Mouse (Mus musculus) limb, embryonic 13.5 days (tissue): ENCODE measurements around the gene Olfr263. TPM values are rescaled to one million over a fixed set of nuclear protein-coding genes. Genes with fewer than 3 reads are reported as not detected.

Experiments used
- ATAC-seq: fragments of 200-750 bp; cut with Nextera tagmentation; 2 replicates; pipeline ENCODE4 v1.8.0; 2017; ENCODE audit warnings: low read depth, moderate number of reproducible peaks, moderate TSS enrichment; ENCODE audit not compliant: low FRiP score
- H3K27ac ChIP-seq: fragments of 300-500 bp; sonication (generic); 2 replicates; pipeline ENCODE4 v1.5.1; 2015; ENCODE audit warnings: inconsistent platforms, mild to moderate bottlenecking, moderate library complexity
- H3K27me3 ChIP-seq: fragments of 300-500 bp; sonication (generic); 2 replicates; pipeline ENCODE4 v1.6.1; 2015; ENCODE audit warnings: mild to moderate bottlenecking, inconsistent platforms
- H3K36me3 ChIP-seq: fragments of 300-500 bp; sonication (generic); 2 replicates; pipeline ENCODE4 v1.6.1; 2015; ENCODE audit warnings: inconsistent platforms, mild to moderate bottlenecking, moderate library complexity
- H3K4me1 ChIP-seq: fragments of 300-500 bp; sonication (generic); 2 replicates; pipeline ENCODE4 v1.6.1; 2015; ENCODE audit warnings: inconsistent platforms
- H3K4me2 ChIP-seq: fragments of 300-500 bp; sonication (generic); replicated peaks from 2 replicates; pipeline ENCODE4 v1.6.1; 2015; ENCODE audit warnings: inconsistent platforms, mild to moderate bottlenecking, moderate library complexity
- H3K4me3 ChIP-seq: fragments of 300-500 bp; sonication (generic); 2 replicates; pipeline ENCODE4 v1.5.1; 2015; ENCODE audit warnings: moderate library complexity, mild to moderate bottlenecking, inconsistent platforms
- H3K9ac ChIP-seq: fragments of 300-500 bp; sonication (generic); 2 replicates; pipeline ENCODE4 v1.6.1; 2015; ENCODE audit warnings: mild to moderate bottlenecking, inconsistent platforms
- H3K9me3 ChIP-seq: fragments of 300-500 bp; sonication (generic); 2 replicates; pipeline ENCODE4 v1.6.1; 2016; ENCODE audit warnings: inconsistent platforms
- WGBS: fragments of 180-500 bp; shearing (Covaris S2); methylation state at CpG from one replicate; pipeline ENCODE4 v1.1.7; 2015; 5-methylcytosine and 5-hydroxymethylcytosine counted together
- polyA plus RNA-seq: library from polyadenylated mRNA; unstranded; fragments of >200 nt; fragmentation: Nextera tagmentation; extraction: Ambion mirVana; gene quantifications from 2 replicates; pipeline ENCODE4 v1.2.1, GENCODE M21; 2015

The Olfr263 gene
- polyA plus RNA-seq, 1 experiment from 2014 or later: not detected

DNA sequence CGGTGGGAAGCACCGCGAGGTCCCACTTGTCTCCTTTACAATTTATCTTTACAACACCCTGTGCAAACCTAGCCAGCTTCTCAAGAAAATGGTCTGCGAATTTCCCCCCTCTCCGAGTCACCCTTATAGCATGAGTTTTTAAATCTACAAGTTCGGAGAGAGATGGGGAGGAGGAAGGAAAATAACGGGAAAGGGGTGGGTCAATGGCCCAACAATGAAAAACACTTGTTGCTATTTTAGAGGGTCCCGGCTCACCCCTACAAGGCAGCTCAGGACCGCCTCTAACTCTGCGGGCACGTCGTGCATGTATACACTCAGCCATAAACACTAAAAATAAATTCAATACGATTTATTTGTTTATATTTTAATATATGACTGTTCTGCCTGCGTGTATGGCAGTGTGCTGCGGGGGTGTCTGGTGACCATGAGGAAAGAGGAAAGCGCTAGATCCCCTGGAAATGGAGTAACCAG lies 30.6 kb downstream of the Olfr263 start:
- Histone ChIP-seq H3K9ac (peak overlapping the region; percentile 65), H3K9me3 (no peaks in the 10 kb centered on the region), H3K4me2 (peak overlapping the region; percentile 96), H3K27me3 (peaks cover 3% of the 10 kb centered on the region; the same call in 1 of the 2 replicates), H3K4me3 (peak overlapping the region; percentile 64), H3K4me1 (0 out of 2 replicates have a peak, but pooled peaks cover 5% of the 10 kb centered on the region), H3K27ac (no peak overlapping the region), H3K36me3 (no peaks in the 10 kb centered on the region)
- under 1% methylated on average over 16 of the region's 16 CpGs for WGBS
- peak; percentile 34 for ATAC-seq

DNA sequence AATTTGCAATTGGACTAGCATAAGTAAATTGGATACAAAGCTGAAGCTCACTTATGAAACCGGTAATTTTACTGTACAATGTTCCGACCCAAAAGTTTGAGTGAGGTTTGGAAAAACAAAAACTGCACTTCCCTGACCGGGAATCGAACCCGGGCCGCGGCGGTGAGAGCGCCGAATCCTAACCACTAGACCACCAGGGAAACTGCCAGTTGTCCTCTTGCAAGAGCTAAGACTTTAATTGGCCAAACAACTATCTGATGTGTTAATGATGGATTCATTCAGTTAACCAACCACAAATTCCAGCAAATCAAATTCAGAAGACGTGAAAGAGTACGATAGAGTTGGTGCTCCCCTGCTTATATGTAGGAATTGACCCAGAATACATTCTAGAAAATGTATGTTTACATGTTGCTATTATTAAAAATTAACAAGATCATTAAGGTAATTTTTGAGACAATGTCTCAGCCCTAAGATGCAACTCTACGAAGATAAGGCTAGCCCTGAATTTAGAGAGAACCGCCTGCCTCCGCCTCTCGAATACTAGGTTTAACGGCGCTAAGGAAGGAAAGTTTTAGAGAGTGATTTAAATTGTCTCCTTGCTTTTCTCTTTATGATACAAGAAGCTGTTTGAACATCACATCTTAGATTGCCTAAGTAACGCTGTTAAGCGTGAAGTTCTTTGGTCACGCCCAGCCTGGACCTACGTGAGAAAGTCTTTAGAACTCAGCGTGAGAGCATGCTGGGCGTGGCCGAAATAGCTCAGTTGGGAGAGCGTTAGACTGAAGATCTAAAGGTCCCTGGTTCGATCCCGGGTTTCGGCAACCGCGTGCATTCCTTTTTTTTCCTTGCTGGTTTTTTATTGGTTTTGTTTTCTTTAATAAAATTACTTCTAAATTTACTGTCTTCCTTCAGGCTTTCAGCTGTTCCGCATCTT lies 31.5 kb downstream of the Olfr263 start:
- H3K9me3 ChIP-seq: no peaks in the 10 kb centered on the region
- no peaks in the 10 kb centered on the region for H3K36me3 ChIP-seq
- WGBS: under 1% methylated on average over 32 of the region's 32 CpGs
- peak overlapping the region; percentile 96 for H3K4me2 ChIP-seq
- H3K27me3 ChIP-seq: peaks cover 3% of the 10 kb centered on the region
- peak overlapping the region; percentile 64 for H3K4me3 ChIP-seq
- ATAC-seq: peak; percentile 89
- 0 out of 2 replicates have a peak, but pooled peaks cover 5% of the 10 kb centered on the region for H3K4me1 ChIP-seq
- H3K27ac ChIP-seq: no peak overlapping the region
- peak overlapping the region; percentile 65 for H3K9ac ChIP-seq

DNA sequence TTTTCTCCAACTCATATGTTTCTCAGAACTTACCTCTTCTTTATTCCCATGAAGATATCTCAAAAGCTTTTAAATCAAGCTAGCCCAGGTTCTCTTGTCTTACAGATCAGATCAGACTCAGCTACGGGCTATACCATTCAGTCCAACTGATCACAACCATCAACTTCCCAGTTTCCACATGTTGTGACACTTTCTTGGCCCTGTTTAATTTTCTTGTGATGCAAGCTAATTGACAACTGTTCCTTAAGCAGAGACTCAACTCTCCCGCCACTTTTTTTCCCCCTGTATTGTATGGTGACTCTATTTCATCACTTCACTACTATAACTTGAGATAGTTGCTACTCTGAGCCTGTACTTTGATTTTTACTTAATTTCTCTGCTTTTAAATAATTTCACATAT lies 32.2 kb downstream of the Olfr263 start:
- Histone ChIP-seq H3K9me3 (no peaks in the 10 kb centered on the region), H3K4me3 (peak overlapping the region; percentile 64), H3K27ac (no peak overlapping the region), H3K4me2 (peak overlapping the region; percentile 96), H3K9ac (no peak overlapping the region), H3K27me3 (peaks cover 3% of the 10 kb centered on the region), H3K36me3 (no peaks in the 10 kb centered on the region), H3K4me1 (peaks cover 9% of the 10 kb centered on the region; the same call in 1 of the 2 replicates)
- ATAC-seq: 0 out of 2 replicates have a peak, but pooled peaks have one; percentile 26
- 48% methylated on average over 2 of the region's 2 CpGs for WGBS

DNA sequence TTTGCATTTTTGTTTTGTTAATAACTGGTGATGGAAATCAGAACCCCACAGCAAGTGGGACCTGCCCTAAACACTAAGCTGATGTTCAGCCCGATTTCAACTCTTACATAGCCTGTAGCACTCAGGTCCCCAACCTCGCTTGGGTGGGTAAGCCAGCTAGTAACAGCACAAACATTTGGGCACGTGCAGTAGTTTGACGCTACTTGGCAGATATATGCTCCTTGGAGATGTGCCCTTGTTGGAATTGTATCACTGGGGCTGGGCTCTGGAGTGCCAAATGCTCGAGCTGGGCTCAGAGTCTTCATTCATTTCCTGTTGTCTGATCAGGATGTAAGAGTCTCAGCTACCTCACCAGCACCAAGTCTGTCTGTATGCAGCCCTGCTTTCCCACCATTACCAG lies 33.2 kb downstream of the Olfr263 start:
- Histone ChIP-seq H3K27ac (no peak overlapping the region), H3K27me3 (peaks cover 3% of the 10 kb centered on the region; the same call in 1 of the 2 replicates), H3K4me1 (peaks cover 11% of the 10 kb centered on the region; the same call in 1 of the 2 replicates), H3K9me3 (no peaks in the 10 kb centered on the region), H3K4me3 (no peak overlapping the region), H3K36me3 (no peaks in the 10 kb centered on the region), H3K9ac (no peak overlapping the region), H3K4me2 (no peak overlapping the region)
- WGBS: 55% methylated on average over 5 of the region's 5 CpGs
- ATAC-seq: no peak

DNA sequence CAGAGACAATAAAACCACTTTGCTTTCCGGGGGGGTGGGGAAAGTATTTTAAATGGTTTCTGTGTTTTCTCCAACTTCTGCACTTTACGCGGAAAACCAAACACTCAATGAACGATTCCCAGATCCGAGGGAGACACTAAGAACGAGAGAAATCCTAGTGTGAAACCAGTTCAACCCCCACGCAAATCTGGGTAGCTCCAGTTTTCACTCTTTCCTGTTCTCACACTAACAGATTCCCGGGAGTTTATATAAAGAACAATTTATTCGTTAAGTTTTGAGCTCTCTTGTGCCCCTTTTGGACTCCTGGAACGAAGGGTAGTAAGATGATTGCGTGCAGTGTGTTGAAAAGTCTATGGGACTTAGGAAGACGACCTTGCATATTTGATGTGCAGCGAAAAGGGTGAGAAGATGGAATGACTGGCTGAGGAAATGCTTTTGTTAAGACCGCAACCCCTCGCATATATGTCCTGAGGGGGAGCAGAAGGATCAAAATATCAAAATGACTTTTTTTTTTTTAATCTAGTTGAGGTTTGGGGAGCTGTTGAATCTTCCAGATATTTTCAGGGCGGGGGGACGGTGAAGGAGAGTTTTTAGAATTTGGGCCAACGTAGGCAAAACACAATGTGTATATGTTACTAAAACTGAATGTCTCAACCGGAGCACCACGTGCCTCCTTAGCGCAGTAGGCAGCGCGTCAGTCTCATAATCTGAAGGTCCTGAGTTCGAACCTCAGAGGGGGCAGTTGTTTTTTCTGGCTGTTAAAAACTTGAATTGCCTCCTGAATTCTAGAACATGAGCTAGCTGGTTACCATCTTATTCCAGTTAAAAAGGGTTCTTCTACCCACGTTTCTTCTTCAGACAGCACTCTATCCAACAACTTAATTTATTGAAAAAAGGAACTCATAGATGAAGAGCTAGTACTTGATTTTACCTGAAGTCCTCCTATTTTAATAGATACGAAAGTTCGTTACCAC lies 37.8 kb downstream of the Olfr263 start:
- under 1% methylated on average over 27 of the region's 27 CpGs for WGBS
- peak overlapping the region; percentile 33; the same call in 1 of the 2 replicates for H3K27ac ChIP-seq

DNA sequence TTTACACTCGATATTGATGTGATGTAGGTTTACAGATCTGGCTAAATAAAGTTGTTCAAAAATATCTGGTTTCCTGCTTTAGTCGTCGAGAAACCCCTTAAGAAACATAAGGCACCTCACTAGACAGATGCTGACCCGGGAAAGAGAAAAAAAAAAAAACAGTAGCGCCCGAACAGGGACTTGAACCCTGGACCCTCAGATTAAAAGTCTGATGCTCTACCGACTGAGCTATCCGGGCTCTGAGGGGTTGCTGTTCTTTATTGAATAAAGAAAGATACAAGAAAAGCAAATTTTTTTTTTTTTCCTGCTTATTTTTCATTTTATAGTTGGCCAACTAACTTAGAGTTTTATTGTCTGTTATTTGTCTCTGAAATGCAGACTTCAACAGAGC lies 38.5 kb downstream of the Olfr263 start:
- ATAC-seq: peak; percentile 48; the same call in 1 of the 2 replicates
- WGBS: 0% methylated on average over 8 of the region's 8 CpGs
- peak overlapping the region; percentile 95 for H3K4me2 ChIP-seq

More for the DNA sequence above, 37.8 kb downstream of the Olfr263 start:
- Histone ChIP-seq H3K4me2 (peak overlapping the region; percentile 95), H3K4me1 (peaks cover 16% of the 10 kb centered on the region), H3K9me3 (no peaks in the 10 kb centered on the region), H3K9ac (peak overlapping the region; percentile 64), H3K27me3 (peaks cover 3% of the 10 kb centered on the region; the same call in 1 of the 2 replicates), H3K36me3 (no peaks in the 10 kb centered on the region), H3K4me3 (peak overlapping the region; percentile 62)
- ATAC-seq: peak; percentile 57

DNA sequence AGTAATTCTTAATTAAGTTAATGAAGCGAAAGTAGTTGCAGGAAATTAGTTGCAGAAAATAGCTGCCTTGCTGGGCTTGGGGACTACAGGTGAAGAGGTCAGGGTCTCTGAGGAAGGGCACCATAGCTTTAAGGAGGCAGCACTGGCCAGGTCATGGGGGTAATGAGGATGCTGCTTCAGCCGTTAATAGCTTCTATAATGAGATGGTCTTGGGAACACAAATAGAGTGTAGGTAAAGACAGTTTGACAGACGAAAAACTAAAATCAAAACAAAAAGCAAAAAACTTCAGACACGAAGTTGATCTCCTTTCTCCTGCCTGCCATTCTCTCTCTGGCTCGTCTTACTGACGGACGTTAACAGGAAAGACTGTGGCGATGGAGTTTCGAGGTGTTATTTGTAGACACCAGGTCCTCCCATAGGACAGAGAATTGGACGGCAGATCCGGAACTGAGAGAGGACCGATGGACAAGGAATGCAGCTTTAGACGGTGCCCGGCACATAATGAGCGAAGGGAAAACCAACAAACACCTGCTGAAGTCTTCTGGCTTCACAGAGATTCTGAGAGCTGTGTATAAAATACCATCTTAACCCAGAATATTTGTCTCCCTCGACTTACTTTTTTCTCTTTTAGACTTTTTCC lies 39.1 kb downstream of the Olfr263 start:
- ATAC-seq: no peak
- H3K9ac ChIP-seq: peak overlapping the region; percentile 53

More for the DNA sequence above, 38.5 kb downstream of the Olfr263 start:
- Histone ChIP-seq H3K27me3 (peaks cover 3% of the 10 kb centered on the region; the same call in 1 of the 2 replicates), H3K4me1 (peaks cover 20% of the 10 kb centered on the region), H3K36me3 (no peaks in the 10 kb centered on the region), H3K27ac (no peak overlapping the region), H3K9me3 (no peaks in the 10 kb centered on the region), H3K9ac (no peak overlapping the region), H3K4me3 (peak overlapping the region; percentile 62)

DNA sequence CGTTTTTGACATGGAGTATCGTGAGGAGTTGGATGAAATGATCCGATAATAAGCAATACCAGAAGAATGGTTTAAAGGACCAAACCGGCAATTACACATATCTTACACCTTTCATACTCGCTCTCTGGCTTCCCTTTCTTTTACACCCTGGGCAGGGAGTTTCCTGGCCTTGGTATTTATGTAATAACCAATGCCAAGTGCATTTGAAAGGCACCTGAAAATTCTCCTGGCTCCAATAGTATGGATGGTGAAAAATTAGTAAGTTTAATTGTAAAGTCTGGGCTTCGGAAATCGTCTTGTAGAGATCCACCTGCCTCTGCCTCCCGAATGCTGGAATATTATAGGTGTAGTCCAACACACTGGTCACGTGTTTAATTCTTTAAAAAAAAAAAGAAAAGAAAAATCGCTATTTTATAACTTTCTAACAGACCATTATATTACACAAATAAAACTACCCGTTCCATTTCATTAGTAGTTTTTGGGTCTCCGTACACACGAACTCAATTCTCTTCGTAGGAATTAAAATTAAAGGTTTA lies 39.8 kb downstream of the Olfr263 start:
- ATAC-seq: no peak
- Histone ChIP-seq H3K4me1 (peaks cover 23% of the 10 kb centered on the region), H3K36me3 (no peaks in the 10 kb centered on the region), H3K9me3 (no peaks in the 10 kb centered on the region), H3K4me2 (peak overlapping the region; percentile 95), H3K27me3 (peaks cover 3% of the 10 kb centered on the region; the same call in 1 of the 2 replicates), H3K9ac (peak overlapping the region; percentile 53), H3K4me3 (peak overlapping the region; percentile 62), H3K27ac (no peak overlapping the region)
- 6% methylated on average over 14 of the region's 14 CpGs for WGBS

More for the DNA sequence above, 39.1 kb downstream of the Olfr263 start:
- Histone ChIP-seq H3K4me1 (peaks cover 23% of the 10 kb centered on the region), H3K27ac (no peak overlapping the region), H3K4me2 (peak overlapping the region; percentile 95), H3K9me3 (no peaks in the 10 kb centered on the region), H3K27me3 (peaks cover 3% of the 10 kb centered on the region; the same call in 1 of the 2 replicates), H3K36me3 (no peaks in the 10 kb centered on the region), H3K4me3 (peak overlapping the region; percentile 62)
- 1% methylated on average over 16 of the region's 16 CpGs for WGBS

DNA sequence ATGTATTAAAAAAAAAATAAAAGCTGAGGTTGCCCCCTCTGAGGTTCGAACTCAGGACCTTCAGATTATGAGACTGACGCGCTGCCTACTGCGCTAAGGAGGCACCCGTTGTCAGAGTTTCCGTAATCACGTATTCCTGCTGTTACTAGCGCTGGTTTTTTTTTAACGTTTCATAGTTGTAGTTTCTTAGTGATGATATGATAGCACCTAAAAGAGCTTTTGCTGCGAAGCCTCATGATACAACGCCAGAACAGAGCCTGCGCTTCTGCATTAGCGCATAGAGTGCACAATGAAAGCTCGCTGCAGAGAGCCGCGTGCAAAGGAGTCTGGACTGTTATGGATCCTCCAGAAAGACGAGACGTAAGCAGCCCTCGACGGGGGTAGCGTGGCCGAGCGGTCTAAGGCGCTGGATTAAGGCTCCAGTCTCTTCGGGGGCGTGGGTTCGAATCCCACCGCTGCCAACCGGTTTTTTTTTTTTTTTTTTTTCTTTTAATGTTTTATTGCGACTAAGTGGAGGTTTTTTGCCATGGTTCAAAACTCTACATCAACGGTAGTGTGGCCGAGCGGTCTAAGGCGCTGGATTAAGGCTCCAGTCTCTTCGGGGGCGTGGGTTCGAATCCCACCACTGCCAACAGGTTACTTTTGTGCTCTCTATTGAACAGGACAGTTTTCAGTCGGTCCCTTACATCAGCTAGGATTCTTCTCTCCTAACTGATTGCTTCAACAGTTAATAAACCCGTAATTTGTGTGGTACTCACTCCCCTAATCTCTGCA lies 40.4 kb downstream of the Olfr263 start:
- no peaks in the 10 kb centered on the region for H3K36me3 ChIP-seq
- peak overlapping the region; percentile 95 for H3K4me2 ChIP-seq
- H3K9ac ChIP-seq: no peak overlapping the region
- no peaks in the 10 kb centered on the region; the same call in 1 of the 2 replicates for H3K27me3 ChIP-seq
- no peaks in the 10 kb centered on the region for H3K9me3 ChIP-seq
- WGBS: under 1% methylated on average over 39 of the region's 39 CpGs
- ATAC-seq: peak; percentile 76
- no peak overlapping the region for H3K27ac ChIP-seq
- peaks cover 23% of the 10 kb centered on the region for H3K4me1 ChIP-seq
- peak overlapping the region; percentile 62 for H3K4me3 ChIP-seq

DNA sequence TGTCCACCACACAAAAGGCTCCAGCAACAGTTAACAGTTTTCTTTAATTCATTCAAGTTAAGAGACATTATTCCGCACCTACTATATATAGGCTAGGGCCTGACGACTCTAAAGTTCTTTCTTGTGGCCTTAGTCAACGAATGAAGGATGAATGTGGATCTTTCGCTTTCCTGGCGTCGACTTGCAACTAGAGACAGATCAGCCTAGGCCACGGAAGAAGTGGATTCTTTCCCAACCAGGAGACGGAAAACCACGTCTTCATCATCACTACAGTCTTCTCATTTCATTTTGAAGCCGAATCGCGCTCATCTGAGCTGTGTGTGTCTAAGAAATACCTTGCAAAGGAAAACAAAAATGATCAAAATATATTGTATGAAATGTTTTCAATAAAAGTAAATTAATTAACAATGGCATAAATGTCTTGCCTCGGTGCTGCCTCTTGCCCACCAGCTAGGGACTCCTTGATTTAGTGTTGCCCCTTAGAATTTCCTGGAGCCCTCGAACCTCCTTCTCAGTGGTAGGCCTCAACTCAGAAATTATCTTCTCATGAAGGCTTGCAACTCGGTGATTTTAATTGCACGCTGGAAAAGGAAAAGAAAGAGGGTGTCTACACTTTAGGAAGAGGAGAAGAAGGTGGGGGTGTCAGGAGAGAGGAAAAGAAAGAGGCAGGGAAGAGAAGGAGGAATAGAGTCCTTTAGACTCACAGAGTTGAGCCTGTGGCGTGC lies 41.2 kb downstream of the Olfr263 start:
- no peaks in the 10 kb centered on the region for H3K36me3 ChIP-seq
- peak overlapping the region; percentile 95 for H3K4me2 ChIP-seq
- H3K4me3 ChIP-seq: peak overlapping the region; percentile 62
- ATAC-seq: no peak
- WGBS: 40% methylated on average over 17 of the region's 17 CpGs
- peak overlapping the region; percentile 44; the same call in 1 of the 2 replicates for H3K27ac ChIP-seq
- H3K27me3 ChIP-seq: no peaks in the 10 kb centered on the region; the same call in 1 of the 2 replicates
- H3K4me1 ChIP-seq: peaks cover 23% of the 10 kb centered on the region
- no peaks in the 10 kb centered on the region for H3K9me3 ChIP-seq
- peak overlapping the region; percentile 51; the same call in 1 of the 2 replicates for H3K9ac ChIP-seq
